Mouse (Mus musculus) olfactory bulb, adult 2 months (tissue): ENCODE data around the gene Ifnz.

Experiments
- CTCF ChIP-seq: fragments of 200-500 bp; IDR thresholded peaks from 2 replicates; pipeline ENCODE4 v1.5.1; 2012; ENCODE audit warnings: low read depth, mild to moderate bottlenecking, low read length, moderate library complexity; ENCODE audit not compliant: insufficient read depth
- POLR2A ChIP-seq: fragments of 200-500 bp; IDR thresholded peaks from 2 replicates; pipeline ENCODE4 v1.6.1; 2012; ENCODE audit warnings: mild to moderate bottlenecking, low read depth, low read length, moderate library complexity; ENCODE audit not compliant: insufficient read depth

DNA sequence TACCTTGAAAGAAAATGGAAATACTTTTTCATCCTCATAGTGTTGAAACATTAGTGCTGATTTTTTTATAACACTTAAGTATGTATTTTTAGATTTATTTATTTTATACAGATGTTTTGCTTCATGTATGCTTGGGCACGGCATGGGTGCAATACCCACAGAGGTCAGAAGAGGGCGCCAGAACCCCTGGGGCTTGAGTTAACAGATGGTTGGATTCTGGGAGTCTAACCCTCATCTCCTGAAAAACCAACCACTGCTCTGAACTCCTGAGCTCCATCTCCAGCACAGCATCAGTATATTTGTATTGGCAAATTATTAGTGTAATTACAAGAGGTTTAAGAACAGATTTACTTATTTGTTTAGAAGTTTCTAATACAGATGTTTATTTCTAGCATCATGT is 43.5 kb upstream of the Ifnz start:
- TF ChIP-seq CTCF = peak; percentile 77; the same call in 1 of the 2 replicates
- TF ChIP-seq POLR2A = no peak
